Mouse (Mus musculus) MEL (cell line): ENCODE results near the gene Cacna1c.

Experiments used
- CHD2 ChIP-seq: IDR thresholded peaks from 2 replicates; pipeline ENCODE4 v1.6.1; 2011; ENCODE audit warnings: low read length, improper control_type of control experiment
- CTCF ChIP-seq, 3 experiments: IDR thresholded peaks in 2 of 3; conservative IDR thresholded peaks in 1 of 3; 2 replicates each; pipeline ENCODE4 v1.5.1; 2011 to 2012; ENCODE audit warnings: low read length in 3 of 3, low read depth in 2 of 3, mild to moderate bottlenecking in 2 of 3, improper control_type of control experiment in 1 of 3, inconsistent platforms in 1 of 3, mixed read lengths in 1 of 3, moderate library complexity in 1 of 3; ENCODE audit not compliant: control insufficient read depth in 1 of 3, insufficient read depth in 1 of 3, poor library complexity in 1 of 3, severe bottlenecking in 1 of 3
- E2F4 ChIP-seq: IDR thresholded peaks from 2 replicates; pipeline ENCODE4 v1.6.1; 2011; ENCODE audit warnings: low read depth, low read length, improper control_type of control experiment, borderline replicate concordance
- EP300 ChIP-seq, 2 experiments: IDR thresholded peaks; 2 replicates each; pipeline ENCODE4 v1.6.1; 2011; ENCODE audit warnings: improper control_type of control experiment in 2 of 2, low read length in 2 of 2, low read depth in 1 of 2, mild to moderate bottlenecking in 1 of 2
- ETS1 ChIP-seq: IDR thresholded peaks from 2 replicates; pipeline ENCODE4 v1.6.1; 2012; ENCODE audit warnings: low read depth, mild to moderate bottlenecking, inconsistent platforms, low read length, improper control_type of control experiment, moderate library complexity
- MYC ChIP-seq: IDR thresholded peaks from 2 replicates; pipeline ENCODE4 v1.6.1; 2011; ENCODE audit warnings: low read depth, mild to moderate bottlenecking, low read length, improper control_type of control experiment, moderate library complexity
- NRF1 ChIP-seq: IDR thresholded peaks from 2 replicates; pipeline ENCODE4 v1.6.1; 2014; ENCODE audit warnings: low read depth, mild to moderate bottlenecking, inconsistent platforms, low read length, improper control_type of control experiment, moderate library complexity; ENCODE audit not compliant: poor library complexity, insufficient read depth, severe bottlenecking
- POLR2AphosphoS2 ChIP-seq: IDR thresholded peaks from 2 replicates; pipeline ENCODE4 v1.6.1; 2011; ENCODE audit warnings: low read length, improper control_type of control experiment
- SIN3A ChIP-seq: IDR thresholded peaks from 2 replicates; pipeline ENCODE4 v1.6.1; 2012; ENCODE audit warnings: low read length, improper control_type of control experiment, inconsistent platforms
- SMC3 ChIP-seq: IDR thresholded peaks from 2 replicates; pipeline ENCODE4 v1.6.1; 2011; ENCODE audit warnings: low read depth, low read length, improper control_type of control experiment
- ZMIZ1 ChIP-seq: IDR thresholded peaks from 2 replicates; pipeline ENCODE4 v1.6.1; 2012; ENCODE audit warnings: low read depth, mild to moderate bottlenecking, inconsistent platforms, low read length, improper control_type of control experiment, moderate library complexity
- ZNF384 ChIP-seq: IDR thresholded peaks from 2 replicates; pipeline ENCODE4 v1.6.1; 2012; ENCODE audit warnings: low read depth, mild to moderate bottlenecking, inconsistent platforms, low read length, improper control_type of control experiment

DNA sequence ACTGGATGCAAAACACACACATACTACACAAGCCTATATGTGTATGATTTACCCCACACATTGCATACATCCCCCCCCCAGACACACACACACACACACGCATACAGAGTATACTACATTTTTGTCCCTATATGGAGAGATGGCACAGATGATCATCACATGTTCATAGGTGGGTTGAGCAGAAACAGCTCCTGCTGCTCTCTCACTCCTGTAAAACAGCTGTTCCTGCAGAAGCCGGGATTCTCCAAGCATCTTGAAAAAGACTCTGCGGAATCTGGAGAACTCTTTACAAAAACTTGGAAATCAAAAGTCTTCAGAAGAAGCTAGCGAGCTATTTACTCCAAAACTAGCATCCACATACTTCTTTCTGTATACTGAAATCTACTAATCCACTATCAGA lies 63.4 kb downstream of the Cacna1c start:
- TF ChIP-seq E2F4 (no peak), SIN3A (no peak), ZMIZ1 (no peak), ZNF384 (no peak), CTCF (IDR thresholded peaks at IDR 0.05 in 2 of 3, conservative IDR thresholded peaks at IDR 0.05 in 1 of 3; ENCODE audit: control insufficient read depth in 1 of 3, insufficient read depth in 1 of 3, low read depth in 2 of 3, low read length in 3 of 3, poor library complexity in 1 of 3, severe bottlenecking in 1 of 3) (no peak), POLR2AphosphoS2 (no peak), ETS1 (no peak), NRF1 (no peak), SMC3 (no peak), EP300 (IDR thresholded peaks at IDR 0.05; ENCODE audit: low read depth in 1 of 2, low read length in 2 of 2) (no peak), MYC (no peak), CHD2 (no peak)
